Mouse (Mus musculus): ENCODE measurements at regions not wholly inside any gene's neighbourhood (a gene's known extent, or its start where the extent isn't known, plus 50 kb on each side); places are given as distances from the start of the nearest gene placed in this dataset.

DNA sequence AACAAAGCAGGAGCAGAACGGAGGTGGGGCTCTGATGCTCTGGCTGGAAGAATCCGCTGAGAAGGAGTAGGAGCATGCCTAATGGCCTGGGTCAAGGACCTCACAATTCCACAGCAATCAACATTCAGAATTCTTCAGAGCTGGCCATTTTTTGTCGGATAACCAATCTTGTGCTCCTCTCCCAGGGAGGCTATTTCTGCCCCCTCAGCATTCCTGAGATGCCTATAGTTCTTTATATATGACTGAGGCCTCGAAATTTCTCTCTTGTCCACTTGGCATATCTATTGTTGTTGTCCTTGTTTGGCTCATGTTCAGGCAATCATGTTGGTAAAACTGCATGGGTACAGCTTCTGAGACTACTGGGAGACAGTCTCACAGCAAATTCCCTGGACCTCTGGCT is 460.5 kb upstream of the Gria1 start:
- no peak overlapping the region for H3K9ac ChIP-seq (ENCODE audit: insufficient read depth, low read depth)
- H3K27me3 ChIP-seq (replicated peaks), result no peaks in the 10 kb centered on the region
- no peak for TF ChIP-seq E2F4 (IDR thresholded peaks at IDR 0.05; ENCODE audit: insufficient replicate concordance, low read depth, low read length)
- TF ChIP-seq MAZ (IDR thresholded peaks at IDR 0.05; ENCODE audit: low read depth, low read length), result no peak
- no peak for TF ChIP-seq CHD1 (IDR thresholded peaks at IDR 0.05; ENCODE audit: low read depth, low read length)
- TF ChIP-seq MAX (IDR thresholded peaks at IDR 0.05; ENCODE audit: low read length), result no peak
- TF ChIP-seq IRF4 (IDR thresholded peaks at IDR 0.05; ENCODE audit: low read depth, low read length), result no peak
- no peak for TF ChIP-seq MAFK (IDR thresholded peaks at IDR 0.05; ENCODE audit: insufficient replicate concordance, low read length)
- no peak for TF ChIP-seq ZC3H11A (IDR thresholded peaks at IDR 0.05; ENCODE audit: low read depth, low read length)
- no peak for TF ChIP-seq MEF2A (IDR thresholded peaks at IDR 0.05; ENCODE audit: borderline replicate concordance, low read depth, low read length)
- no peak for TF ChIP-seq RAD21 (IDR thresholded peaks at IDR 0.05; ENCODE audit: low read depth, low read length)
- TF ChIP-seq ZNF384 (IDR thresholded peaks at IDR 0.05; ENCODE audit: low read depth, low read length), result no peak
- TF ChIP-seq ZKSCAN1 (IDR thresholded peaks at IDR 0.05; ENCODE audit: borderline replicate concordance, low read depth, low read length), result no peak
- no peak for TF ChIP-seq POLR2A (IDR thresholded peaks at IDR 0.05; ENCODE audit: low read depth, low read length)
- TF ChIP-seq BHLHE40 (IDR thresholded peaks at IDR 0.05; ENCODE audit: low read depth, low read length), result no peak
- TF ChIP-seq GABPA (IDR thresholded peaks at IDR 0.05; ENCODE audit: insufficient replicate concordance, low read depth, low read length), result no peak
- H3K36me3 ChIP-seq (replicated peaks in 1 of 2; ENCODE audit: control insufficient read depth in 1 of 2, insufficient read depth in 1 of 2, low read length in 1 of 2), result no peaks in the 10 kb centered on the region
- in situ Hi-C loops (cut with MboI; ENCODE audit: low pct_ligation_motif_present, low pct_unique_long_range_greater_than_20kb, low sequenced_read_pairs) (no loop called here), dilution Hi-C loops (cut with MboI; ENCODE audit: extremely low pct_ligation_motif_present, extremely low pct_unique_long_range_greater_than_20kb, low sequenced_read_pairs) (no loop called here)
- no peak overlapping the region for H3K27ac ChIP-seq (ENCODE audit: insufficient read depth, low read depth)
- H3K4me2 ChIP-seq (ENCODE audit: insufficient read depth, low read depth, poor library complexity, severe bottlenecking), result no peak overlapping the region
- no peaks in the 10 kb centered on the region for H3K79me2 ChIP-seq (replicated peaks; ENCODE audit: control insufficient read depth, extremely low read depth, insufficient read depth, poor library complexity, severe bottlenecking)
- no peak overlapping the region for H3K4me3 ChIP-seq (replicated peaks in 1 of 3; ENCODE audit: low read depth in 2 of 3, low read length in 2 of 3, poor library complexity in 1 of 3)
- H3K9me3 ChIP-seq (replicated peaks; ENCODE audit: low read length), result peaks cover 39% of the 10 kb centered on the region
- no peaks in the 10 kb centered on the region for H3K4me1 ChIP-seq (ENCODE audit: control insufficient read depth in 1 of 2, insufficient read depth in 2 of 2)
- no peak for DNase-seq (ENCODE audit: extremely low read depth)

DNA sequence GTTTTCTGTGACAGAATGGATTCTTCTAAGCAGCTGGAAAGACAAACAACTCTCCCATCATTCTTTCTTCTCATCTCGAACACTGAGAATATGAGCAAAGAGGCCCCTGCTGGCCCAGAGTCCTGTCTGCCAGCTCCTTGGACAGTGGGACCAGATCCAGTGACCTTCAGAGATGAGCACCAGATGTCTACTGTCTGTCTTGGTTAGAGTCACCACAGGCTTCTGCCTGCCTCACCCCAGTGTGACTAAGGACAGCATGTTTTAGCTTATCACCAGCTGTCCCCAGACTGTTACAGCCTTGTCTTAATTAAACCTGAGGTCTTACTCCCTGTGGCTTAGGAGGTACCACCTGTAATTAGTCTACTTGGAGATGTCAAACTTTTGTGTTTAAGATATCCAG is 454.9 kb upstream of the Gria1 start:
- Histone ChIP-seq H3K4me2 (ENCODE audit: insufficient read depth, low read depth, poor library complexity, severe bottlenecking) (no peak overlapping the region), H3K9ac (ENCODE audit: insufficient read depth, low read depth) (no peak overlapping the region), H3K9me3 (replicated peaks; ENCODE audit: low read length) (peaks cover 51% of the 10 kb centered on the region), H3K4me1 (ENCODE audit: control insufficient read depth in 1 of 2, insufficient read depth in 2 of 2) (no peaks in the 10 kb centered on the region; a peak in 1 of 4 replicates), H3K27ac (ENCODE audit: insufficient read depth, low read depth) (no peak overlapping the region), H3K36me3 (replicated peaks in 1 of 2; ENCODE audit: control insufficient read depth in 1 of 2, insufficient read depth in 1 of 2, low read length in 1 of 2) (no peaks in the 10 kb centered on the region), H3K27me3 (replicated peaks) (no peaks in the 10 kb centered on the region), H3K79me2 (replicated peaks; ENCODE audit: control insufficient read depth, extremely low read depth, insufficient read depth, poor library complexity, severe bottlenecking) (no peaks in the 10 kb centered on the region), H3K4me3 (replicated peaks in 1 of 3; ENCODE audit: low read depth in 2 of 3, low read length in 2 of 3, poor library complexity in 1 of 3) (no peak overlapping the region)
- dilution Hi-C loops (cut with MboI; ENCODE audit: extremely low pct_ligation_motif_present, extremely low pct_unique_long_range_greater_than_20kb, low sequenced_read_pairs), result no loop called here
- TF ChIP-seq RAD21 (IDR thresholded peaks at IDR 0.05; ENCODE audit: low read depth, low read length) (no peak), NRF1 (IDR thresholded peaks at IDR 0.05; ENCODE audit: low read depth, low read length) (no peak), SIN3A (IDR thresholded peaks at IDR 0.05; ENCODE audit: low read length) (no peak)
- DNase-seq (ENCODE audit: extremely low read depth), result no peak
- in situ Hi-C loops (cut with MboI; ENCODE audit: low pct_ligation_motif_present, low pct_unique_long_range_greater_than_20kb, low sequenced_read_pairs), result no loop called here
